Mouse (Mus musculus) C2C12 (cell line): Measurements from ENCODE around the gene Tfap2c. TPM values are rescaled to one million over a fixed set of nuclear protein-coding genes. Genes with fewer than 3 reads are reported as not detected.

Experiments used
- H3K27me3 ChIP-seq: one replicate; pipeline ENCODE4 v1.6.1; 2011; ENCODE audit not compliant: control insufficient read depth, insufficient read depth, insufficient read length
- H3K36me3 ChIP-seq: one replicate; pipeline ENCODE4 v1.6.1; 2011; ENCODE audit not compliant: control insufficient read depth, insufficient read depth
- H3K4me3 ChIP-seq: one replicate; pipeline ENCODE4 v1.5.1; 2011; ENCODE audit warnings: mild to moderate bottlenecking, control low read depth; ENCODE audit not compliant: poor library complexity, insufficient read depth, severe bottlenecking
- H3K79me2 ChIP-seq: one replicate; pipeline ENCODE4 v1.6.1; 2011; ENCODE audit not compliant: control insufficient read depth, insufficient read depth
- H3K79me3 ChIP-seq: one replicate; pipeline ENCODE4 v1.6.1; 2011; ENCODE audit warnings: low read depth, control low read depth
- H3ac ChIP-seq: one replicate; pipeline ENCODE3; 2011; ENCODE audit warnings: low read depth; ENCODE audit not compliant: control insufficient read depth, insufficient read length
- CEBPB ChIP-seq: IDR thresholded peaks from one replicate; pipeline ENCODE4 v1.6.1; 2011; ENCODE audit warnings: low read depth, mild to moderate bottlenecking, control low read depth, moderate library complexity
- CTCF ChIP-seq: IDR thresholded peaks from one replicate; pipeline ENCODE4 v1.5.1; 2011; ENCODE audit not compliant: control insufficient read depth, insufficient read depth, insufficient read length
- FOSL1 ChIP-seq: IDR thresholded peaks from one replicate; pipeline ENCODE4 v1.8.0; 2011; ENCODE audit warnings: mild to moderate bottlenecking, low read length; ENCODE audit not compliant: poor library complexity, insufficient read depth, severe bottlenecking
- MAX ChIP-seq: IDR thresholded peaks from one replicate; pipeline ENCODE4 v1.6.1; 2011; ENCODE audit warnings: mild to moderate bottlenecking, control low read depth
- MYOD1 ChIP-seq: IDR thresholded peaks from one replicate; pipeline ENCODE4 v1.6.1; 2011; ENCODE audit warnings: low read depth; ENCODE audit not compliant: control insufficient read depth, insufficient read length
- MYOG ChIP-seq: IDR thresholded peaks from one replicate; pipeline ENCODE4 v1.6.1; 2011; ENCODE audit not compliant: control insufficient read depth, insufficient read length; ENCODE audit errors: extremely low read depth
- USF1 ChIP-seq: IDR thresholded peaks from one replicate; pipeline ENCODE4 v1.6.1; 2011; ENCODE audit warnings: low read depth, mild to moderate bottlenecking, control low read depth, moderate library complexity
- polyA plus RNA-seq: library from polyadenylated mRNA; unstranded; fragments of >200 nt; fragmentation: generic; extraction: Trizol; gene quantifications from one replicate; pipeline ENCODE4 v1.2.1, GENCODE M21; 2012; ENCODE audit warnings: missing spikeins

The Tfap2c gene
- polyA plus RNA-seq, 1 experiment: 0.04 TPM

DNA sequence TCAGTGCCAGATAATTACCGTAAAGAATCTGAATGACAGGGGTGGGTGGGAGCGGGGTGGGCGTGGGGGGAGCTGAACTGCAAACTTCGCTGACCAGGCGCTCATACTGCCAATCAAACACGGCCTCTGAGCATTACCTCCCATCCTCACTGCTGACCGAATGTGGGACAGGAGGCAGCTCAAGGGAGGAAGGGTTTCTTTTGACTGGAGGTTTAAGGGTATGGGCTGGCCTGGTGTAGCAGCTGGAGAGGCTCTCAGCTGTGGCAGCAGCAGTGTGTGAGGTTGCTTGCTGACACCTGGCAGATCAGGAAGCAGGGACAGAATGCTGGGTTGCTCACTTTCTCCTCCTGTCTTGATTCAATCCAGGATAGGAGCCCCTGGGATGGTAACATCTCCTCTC lies 33.9 kb downstream of the Tfap2c start:
- Histone ChIP-seq H3ac (no peak overlapping the region), H3K4me3 (no peak overlapping the region), H3K36me3 (no peaks in the 10 kb centered on the region), H3K79me3 (no peaks in the 10 kb centered on the region), H3K27me3 (peaks cover 3% of the 10 kb centered on the region), H3K79me2 (no peaks in the 10 kb centered on the region)
- no peak for TF ChIP-seq USF1
- no peak for TF ChIP-seq CTCF
- TF ChIP-seq CEBPB: no peak
- TF ChIP-seq FOSL1: no peak
- no peak for TF ChIP-seq MYOD1
- TF ChIP-seq MYOG: no peak
- TF ChIP-seq MAX: no peak

- no peak overlapping the region for H3K4me3 ChIP-seq
These were observed 35.9 kb downstream of the Tfap2c start for GRCm38 (mm10) chr2:172585329-172585728.

GRCm38 (mm10) chr2:172589048-172589447 lies 39.7 kb downstream of the Tfap2c start:
- Histone ChIP-seq H3K79me3 (no peaks in the 10 kb centered on the region), H3ac (no peak overlapping the region), H3K4me3 (no peak overlapping the region), H3K79me2 (no peaks in the 10 kb centered on the region), H3K27me3 (no peaks in the 10 kb centered on the region), H3K36me3 (no peaks in the 10 kb centered on the region)
- no peak for TF ChIP-seq USF1
- TF ChIP-seq FOSL1: no peak
- TF ChIP-seq CEBPB: no peak
- TF ChIP-seq MYOG: no peak
- TF ChIP-seq CTCF: no peak
- no peak for TF ChIP-seq MAX
- TF ChIP-seq MYOD1: no peak

More at GRCm38 (mm10) chr2:172585329-172585728, 35.9 kb downstream of the Tfap2c start:
- no peak for TF ChIP-seq CTCF
- no peak for TF ChIP-seq FOSL1
- TF ChIP-seq MYOG: no peak
- no peak for TF ChIP-seq MYOD1
- H3K79me3 ChIP-seq: no peaks in the 10 kb centered on the region
- H3K36me3 ChIP-seq: no peaks in the 10 kb centered on the region
- no peaks in the 10 kb centered on the region for H3K79me2 ChIP-seq
- H3K27me3 ChIP-seq: peaks cover 2% of the 10 kb centered on the region
- H3ac ChIP-seq: no peak overlapping the region

GRCm38 (mm10) chr2:172590839-172591238 lies 41.4 kb downstream of the Tfap2c start:
- Histone ChIP-seq H3K4me3 (no peak overlapping the region), H3ac (no peak overlapping the region), H3K79me3 (no peaks in the 10 kb centered on the region), H3K79me2 (no peaks in the 10 kb centered on the region), H3K27me3 (no peaks in the 10 kb centered on the region), H3K36me3 (no peaks in the 10 kb centered on the region)
- TF ChIP-seq MAX (no peak), CTCF (no peak), FOSL1 (no peak), MYOD1 (no peak), USF1 (no peak), MYOG (no peak), CEBPB (no peak)

GRCm38 (mm10) chr2:172594326-172594725 lies 44.9 kb downstream of the Tfap2c start:
- Histone ChIP-seq H3K36me3 (no peaks in the 10 kb centered on the region), H3K79me3 (no peaks in the 10 kb centered on the region), H3ac (no peak overlapping the region), H3K4me3 (no peak overlapping the region), H3K79me2 (no peaks in the 10 kb centered on the region), H3K27me3 (no peaks in the 10 kb centered on the region)
- TF ChIP-seq FOSL1 (no peak), CEBPB (no peak), MYOD1 (no peak), USF1 (no peak), CTCF (no peak), MYOG (no peak)

DNA sequence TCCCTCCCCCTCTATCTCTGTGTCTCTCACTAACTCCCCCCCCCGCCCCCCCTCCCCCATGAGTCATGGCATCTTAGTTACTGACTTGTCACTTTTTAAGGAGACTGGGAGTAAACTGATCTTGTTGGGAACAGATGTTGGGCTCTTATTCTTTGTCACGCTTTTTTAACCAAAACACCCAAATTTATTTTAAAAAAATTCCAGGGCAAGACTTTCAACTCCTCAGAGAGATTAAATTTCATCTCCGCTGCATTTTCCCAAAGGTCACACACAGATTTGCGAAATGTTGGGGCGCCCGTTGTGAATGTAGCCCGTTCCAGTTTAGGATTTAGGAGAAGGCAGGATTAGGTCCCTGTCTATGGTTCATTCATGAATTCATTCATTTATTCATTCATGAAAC lies 47.7 kb downstream of the Tfap2c start:
- no peak for TF ChIP-seq FOSL1
- TF ChIP-seq MAX: no peak
- TF ChIP-seq CEBPB: peak; percentile 2
- Histone ChIP-seq H3K27me3 (no peaks in the 10 kb centered on the region), H3K4me3 (no peak overlapping the region), H3K79me3 (no peaks in the 10 kb centered on the region), H3ac (no peak overlapping the region), H3K79me2 (no peaks in the 10 kb centered on the region), H3K36me3 (no peaks in the 10 kb centered on the region)
